Mouse (Mus musculus) stomach, postnatal 0 days (tissue): ENCODE results near the gene Hbb-bs.

Experiments
- CTCF ChIP-seq: IDR thresholded peaks from 2 replicates; pipeline ENCODE4 v1.5.1; 2016; ENCODE audit warnings: antibody characterized with exemption, low read depth, mild to moderate bottlenecking, moderate library complexity
- EP300 ChIP-seq: optimal IDR thresholded peaks from 2 replicates; pipeline ENCODE3; 2016; ENCODE audit warnings: antibody characterized with exemption

- TF ChIP-seq CTCF (no peak), EP300 (no peak)
These were observed 3.3 kb downstream of the Hbb-bs start for GRCm38 (mm10) chr7:103824597-103824996.
